Mouse (Mus musculus) urinary bladder, postnatal 10 days (tissue): ENCODE data around the gene C8g.

Source experiments
- DNase-seq: peaks from one replicate; pipeline ENCODE4 v3.0.0; 2022; ENCODE audit warnings: low spot score

C8g gene

GRCm38 (mm10) chr2:25500071-25500575, 1.4 kb downstream of the C8g start:
- no peak for DNase-seq

GRCm38 (mm10) chr2:25498622-25499478, 2.7 kb downstream of the C8g start:
- no peak for DNase-seq

DNA sequence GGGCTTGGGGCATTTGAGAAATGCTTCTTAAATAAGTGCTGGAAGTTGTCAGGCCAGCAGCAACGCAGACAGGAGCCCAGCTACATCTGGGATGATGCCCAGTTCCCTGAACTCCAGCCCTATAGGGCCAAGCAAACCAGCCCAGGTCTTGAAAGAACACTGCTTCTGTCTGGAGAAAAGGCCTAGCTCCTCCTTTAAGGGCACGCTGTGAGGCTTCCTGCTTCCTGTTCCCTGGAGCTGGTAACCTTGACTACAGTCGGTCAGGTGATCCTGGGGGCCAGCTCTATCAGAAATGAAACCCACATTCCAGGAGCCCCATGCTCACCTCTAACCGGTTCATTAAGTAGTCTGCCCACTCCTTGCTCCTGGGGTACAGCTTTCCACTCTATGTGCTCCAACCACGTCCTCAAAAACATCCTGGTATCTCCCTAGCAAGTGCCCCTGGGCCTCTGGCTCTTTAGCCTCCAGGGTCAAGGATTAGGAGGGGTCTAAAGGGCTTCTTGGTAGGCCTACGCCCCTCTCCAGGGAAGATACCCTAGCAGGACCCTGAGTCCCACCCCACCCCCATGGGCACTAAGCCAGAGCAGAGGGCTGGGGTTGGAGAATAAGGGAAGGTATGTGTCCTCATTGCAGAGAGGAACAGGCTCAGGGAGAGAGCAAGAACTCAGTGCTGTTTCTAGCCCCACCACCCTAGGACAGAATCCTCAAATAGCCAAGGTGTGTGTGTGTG, 3.5 kb downstream of the C8g start:
- no peak for DNase-seq

DNA sequence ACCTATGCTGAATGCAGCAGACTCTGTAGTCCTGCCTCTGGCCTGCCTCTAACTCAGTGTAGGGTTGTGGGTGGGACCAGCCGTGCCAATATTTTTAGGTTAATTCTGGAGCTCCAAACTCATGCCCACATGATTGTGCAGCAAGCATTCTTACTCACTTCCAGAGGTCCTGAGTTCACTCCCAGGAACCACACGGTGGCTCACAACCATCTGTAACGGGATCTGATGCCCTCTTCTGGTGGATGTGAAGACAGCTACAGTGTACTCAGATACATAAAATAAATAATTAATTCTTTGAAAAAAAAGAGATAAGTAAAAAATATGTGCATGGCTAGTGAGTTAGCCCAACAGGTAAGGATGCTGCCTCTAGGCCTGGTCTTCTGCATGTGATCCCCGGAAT, 5.1 kb downstream of the C8g start:
- DNase-seq: no peak

DNA sequence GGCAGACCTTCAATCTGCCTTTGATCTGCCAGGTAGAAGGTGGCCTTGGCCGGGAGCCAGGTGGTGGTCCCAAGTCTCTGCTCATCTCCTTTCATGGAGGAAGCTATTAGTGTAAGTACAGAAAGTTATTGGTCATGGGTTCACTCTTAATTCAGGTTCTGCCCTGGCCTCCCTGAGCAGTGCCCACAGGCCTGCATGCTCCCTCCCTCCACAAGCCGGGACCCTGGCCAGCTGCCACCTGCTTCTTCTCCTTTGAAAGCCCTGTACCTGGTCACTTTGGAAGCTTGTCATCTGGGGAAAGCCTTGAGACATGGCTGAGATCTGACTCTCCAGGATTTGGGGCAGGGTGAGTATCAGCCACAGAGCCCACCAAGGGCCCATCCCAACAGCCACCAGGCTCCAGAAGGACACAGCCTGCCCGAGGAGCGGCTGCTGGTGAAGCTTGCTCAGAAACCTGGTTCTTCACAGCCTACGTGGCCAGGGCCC, 8.0 kb downstream of the C8g start, which contains the start of gene Lcn12:
Lcn12 (minus strand) TSS at position 436 of the 486 bp plus-strand sequence.
- no peak for DNase-seq

- no peak for DNase-seq
These were observed 8.5 kb downstream of the C8g start for GRCm38 (mm10) chr2:25492988-25493387.

- DNase-seq: no peak
These were observed 12.8 kb downstream of the C8g start for GRCm38 (mm10) chr2:25488671-25489068.

DNA sequence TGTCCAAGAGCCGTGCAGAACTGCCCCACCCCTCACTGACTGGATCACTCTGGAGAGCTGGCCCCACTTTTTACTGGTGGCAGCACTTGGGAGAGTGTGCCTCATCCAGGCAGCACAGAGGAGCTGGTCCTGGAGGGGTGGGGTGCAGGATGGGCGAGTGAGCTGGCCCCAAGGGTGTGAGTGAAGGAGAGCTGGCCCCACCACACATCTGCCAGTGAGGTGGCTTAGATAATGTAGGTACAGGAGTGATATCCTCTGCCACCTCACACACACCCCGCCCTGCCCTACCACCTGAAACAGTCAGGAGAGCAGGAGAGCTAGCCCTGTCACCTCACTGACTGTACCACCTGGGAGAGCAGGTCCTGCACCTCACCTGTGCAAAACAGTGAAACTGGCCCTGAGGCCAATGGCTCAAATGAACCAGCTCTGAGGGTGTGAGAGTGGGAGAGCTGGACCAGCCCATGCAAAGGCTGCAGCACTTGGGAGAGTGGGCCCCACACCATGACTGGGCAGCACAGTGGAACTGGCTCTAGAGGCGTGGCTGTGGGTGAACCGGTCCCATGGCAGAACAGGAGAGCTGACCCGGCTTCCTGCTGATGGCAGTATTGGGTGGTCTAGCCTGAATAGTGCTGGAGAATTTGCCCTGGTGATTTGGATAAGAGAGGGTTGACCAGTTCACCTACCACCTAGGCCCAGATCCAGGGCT, 13.4 kb downstream of the C8g start:
- no peak for DNase-seq

GRCm38 (mm10) chr2:25484901-25485647, 16.4 kb downstream of the C8g start:
- no peak for DNase-seq

- no peak for DNase-seq
These were observed 18.6 kb downstream of the C8g start for GRCm38 (mm10) chr2:25482969-25483368.

DNA sequence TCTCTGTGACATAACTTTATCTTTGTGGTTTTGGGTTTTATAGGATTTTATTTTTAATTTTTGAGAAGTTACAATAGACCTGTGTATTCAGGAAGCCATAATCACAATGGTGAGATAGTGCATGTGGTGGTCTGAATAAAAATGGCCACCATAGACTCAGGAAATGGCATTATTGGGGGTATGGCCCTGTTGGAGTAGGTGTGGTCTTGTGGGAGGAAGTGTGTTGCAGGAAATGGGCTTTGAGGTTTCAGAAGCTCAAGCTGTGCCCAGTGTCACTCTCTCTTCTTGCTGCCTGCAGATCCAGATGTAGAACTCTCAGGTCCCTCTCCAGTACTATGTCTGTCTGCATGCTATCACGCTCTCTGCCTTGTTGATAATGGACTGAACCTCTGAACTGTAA, 21.0 kb downstream of the C8g start:
- DNase-seq: no peak

DNA sequence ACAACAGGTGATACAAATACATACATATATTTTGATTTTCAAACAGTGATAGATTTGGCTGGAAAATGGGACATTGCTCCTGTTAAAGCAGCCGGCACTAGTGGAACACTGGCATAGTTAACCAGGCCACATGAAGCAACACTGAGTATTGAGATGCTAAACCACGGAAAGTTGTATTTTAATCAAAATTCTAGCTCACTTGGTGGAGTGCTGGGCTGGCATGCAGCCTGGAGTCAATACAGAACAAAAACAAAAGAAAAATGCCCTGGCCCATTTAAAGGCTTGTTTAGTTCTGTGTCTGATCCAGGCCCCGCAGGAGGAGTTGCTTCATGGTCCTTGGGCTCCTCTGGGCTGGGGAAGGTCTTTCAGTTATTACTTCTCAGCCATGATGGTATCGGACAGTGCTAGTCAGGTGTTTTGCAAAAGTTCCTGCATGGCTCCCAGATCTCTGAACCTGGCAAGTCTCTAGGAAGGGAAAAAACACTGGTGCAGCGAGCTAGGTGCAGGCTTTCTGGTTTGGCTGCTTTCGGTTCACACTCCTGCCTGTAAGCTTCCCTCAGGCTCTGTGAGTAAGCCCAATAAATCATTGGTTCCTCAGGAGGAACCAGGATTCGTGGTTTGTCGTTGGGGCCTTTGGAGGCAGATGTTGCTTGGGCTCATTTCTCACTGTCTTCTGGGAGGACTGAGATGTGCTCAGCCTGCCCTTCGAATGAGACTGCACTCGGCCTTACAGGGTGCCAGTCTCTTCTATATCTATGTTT, 21.8 kb downstream of the C8g start:
- DNase-seq: no peak

GRCm38 (mm10) chr2:25477967-25478675, 23.4 kb downstream of the C8g start:
- DNase-seq: no peak

- no peak for DNase-seq
These were observed 24.0 kb downstream of the C8g start for GRCm38 (mm10) chr2:25477541-25477940.

- no peak for DNase-seq
These were observed 29.0 kb downstream of the C8g start for GRCm38 (mm10) chr2:25472550-25472949.

DNA sequence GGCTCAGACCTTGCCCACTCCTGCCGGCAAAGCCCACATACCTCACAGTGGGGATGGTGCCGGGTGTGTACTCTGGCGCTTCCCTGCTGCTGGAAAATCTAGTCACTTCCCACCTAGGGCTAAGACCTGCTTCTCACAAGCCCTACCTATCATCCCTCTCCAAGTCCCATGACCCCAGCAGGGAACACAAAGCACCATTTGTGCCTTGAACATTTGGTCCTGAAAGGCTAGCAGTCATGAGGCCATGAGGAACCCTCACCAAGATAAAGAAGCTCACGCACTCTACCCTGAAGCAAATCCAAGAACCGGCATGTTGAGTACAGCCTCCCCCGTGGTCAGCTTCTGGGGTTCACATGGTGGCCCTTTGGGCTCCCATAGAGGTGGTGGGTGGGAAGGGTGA, 31.6 kb downstream of the C8g start, which contains the start of gene Ptgds:
Ptgds (minus strand) TSS at position 78 of the 400 bp plus-strand sequence.
- no peak for DNase-seq

DNA sequence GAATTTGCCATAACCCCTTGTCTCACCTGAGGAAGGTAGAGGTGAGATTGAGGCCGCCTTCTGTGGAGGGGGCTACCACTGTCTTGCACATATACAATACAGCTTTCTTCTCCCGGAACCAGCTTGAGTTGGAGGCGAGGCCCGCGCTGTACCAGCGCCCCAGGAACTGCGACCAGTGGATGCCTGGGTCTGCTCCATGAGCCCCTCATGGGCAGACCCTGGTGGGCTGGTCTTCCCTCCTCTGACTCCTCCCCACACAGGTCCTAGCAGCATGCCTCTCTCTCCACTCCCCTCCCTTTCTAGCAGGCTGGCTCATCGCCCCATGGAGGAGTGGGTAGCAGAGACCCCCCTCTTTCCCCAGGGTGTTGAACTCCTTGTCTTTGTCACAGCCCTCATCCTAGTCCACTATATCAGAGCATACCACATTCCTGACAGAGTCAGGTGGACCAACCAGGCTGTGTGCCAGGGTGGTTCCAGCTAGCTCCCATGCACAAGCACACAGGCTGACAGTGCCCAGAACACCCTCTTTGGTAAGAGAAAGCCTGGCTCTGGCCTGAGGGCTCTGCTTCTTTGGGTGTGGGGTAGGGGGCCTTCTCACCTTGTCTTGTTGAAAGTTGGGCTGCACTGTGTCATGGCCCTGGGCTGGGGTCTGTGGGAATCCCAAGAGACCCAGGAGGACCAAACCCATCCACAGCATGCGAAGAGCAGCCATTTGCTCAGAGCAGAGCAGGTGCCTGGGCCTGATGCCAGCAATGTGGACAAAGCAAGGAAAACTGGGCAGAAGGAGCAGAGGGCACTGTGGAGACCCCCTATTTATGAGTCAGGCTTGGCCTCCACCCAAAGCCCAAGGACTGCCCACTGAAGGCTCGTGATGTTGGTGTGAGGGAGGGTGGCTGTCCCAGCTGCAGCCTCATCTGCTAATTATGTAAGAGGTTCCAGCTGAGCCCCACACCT, 32.3 kb downstream of the C8g start:
- no peak for DNase-seq

GRCm38 (mm10) chr2:25467606-25468303, 33.8 kb downstream of the C8g start:
- DNase-seq: no peak
